Mouse (Mus musculus) heart, postnatal 0 days (tissue): ENCODE results near the gene Rad9b. TPM values are rescaled to one million over a fixed set of nuclear protein-coding genes. Genes with fewer than 3 reads are reported as not detected.

Experiments used
- ATAC-seq: fragments of 200-750 bp; cut with Nextera tagmentation; 2 replicates; pipeline ENCODE4 v1.8.0; 2017; ENCODE audit warnings: low read depth, moderate number of reproducible peaks, moderate library complexity; ENCODE audit not compliant: insufficient read depth
- DNase-seq: peaks from one replicate; pipeline ENCODE4 v3.0.0-alpha.2; 2016; ENCODE audit warnings: low spot score
- H3K27ac ChIP-seq: fragments of 300-500 bp; sonication (generic); 2 replicates; pipeline ENCODE4 v1.5.1; 2014; ENCODE audit warnings: low read depth, mild to moderate bottlenecking
- H3K27me3 ChIP-seq: fragments of 300-500 bp; sonication (generic); 2 replicates; pipeline ENCODE4 v1.6.1; 2014; ENCODE audit warnings: low read length, mixed read lengths; ENCODE audit not compliant: control insufficient read depth, insufficient read depth
- H3K36me3 ChIP-seq: fragments of 300-500 bp; sonication (generic); replicated peaks from 2 replicates; pipeline ENCODE4 v1.6.1; 2014; ENCODE audit warnings: low read length, mixed read lengths; ENCODE audit not compliant: control insufficient read depth, insufficient read depth
- H3K4me1 ChIP-seq: fragments of 300-500 bp; sonication (generic); 2 replicates; pipeline ENCODE4 v1.6.1; 2014; ENCODE audit warnings: antibody characterized with exemption; ENCODE audit not compliant: control insufficient read depth, insufficient read depth
- H3K4me2 ChIP-seq: fragments of 300-500 bp; sonication (generic); 2 replicates; pipeline ENCODE4 v1.6.1; 2014; ENCODE audit warnings: low read depth, mild to moderate bottlenecking, low read length, moderate library complexity
- H3K4me3 ChIP-seq: fragments of 300-500 bp; sonication (generic); 2 replicates; pipeline ENCODE4 v1.5.1; 2014; ENCODE audit warnings: low read depth, low read length
- H3K9ac ChIP-seq: fragments of 300-500 bp; sonication (generic); replicated peaks from 2 replicates; pipeline ENCODE4 v1.6.1; 2014; ENCODE audit warnings: low read depth, low read length, mixed read lengths
- H3K9me3 ChIP-seq: fragments of 300-500 bp; sonication (generic); replicated peaks from 2 replicates; pipeline ENCODE4 v1.6.1; 2016; ENCODE audit warnings: low read length; ENCODE audit not compliant: control insufficient read depth
- CTCF ChIP-seq: IDR thresholded peaks from 2 replicates; pipeline ENCODE4 v1.5.1; 2016; ENCODE audit warnings: antibody characterized with exemption, control low read depth, low read depth
- EP300 ChIP-seq: IDR thresholded peaks from 2 replicates; pipeline ENCODE4 v1.6.1; 2016; ENCODE audit warnings: antibody characterized with exemption, low read depth
- WGBS: fragments of 180-500 bp; shearing (Covaris S2); extraction: QIAGEN DNeasy Blood & Tissue Kit; methylation state at CpG from one replicate; pipeline ENCODE4 v1.1.7; 2014; 5-methylcytosine and 5-hydroxymethylcytosine counted together
- polyA plus RNA-seq: library from polyadenylated mRNA; unstranded; fragments of >200 nt; fragmentation: Nextera tagmentation; extraction: Ambion mirVana; gene quantifications from 2 replicates; pipeline ENCODE4 v1.2.1, GENCODE M21; 2015
- total RNA-seq: library from RNA; depleted of rRNA; stranded (reverse); fragments of >200 nt; gene quantifications from 2 replicates; pipeline ENCODE4 v1.2.3, GENCODE M21; 2014; ENCODE audit warnings: low replicate concordance

Gene Rad9b
- total and polyA plus RNA-seq, 2 experiments from 2014 or later, result 8.2 to 13.9 TPM

DNA sequence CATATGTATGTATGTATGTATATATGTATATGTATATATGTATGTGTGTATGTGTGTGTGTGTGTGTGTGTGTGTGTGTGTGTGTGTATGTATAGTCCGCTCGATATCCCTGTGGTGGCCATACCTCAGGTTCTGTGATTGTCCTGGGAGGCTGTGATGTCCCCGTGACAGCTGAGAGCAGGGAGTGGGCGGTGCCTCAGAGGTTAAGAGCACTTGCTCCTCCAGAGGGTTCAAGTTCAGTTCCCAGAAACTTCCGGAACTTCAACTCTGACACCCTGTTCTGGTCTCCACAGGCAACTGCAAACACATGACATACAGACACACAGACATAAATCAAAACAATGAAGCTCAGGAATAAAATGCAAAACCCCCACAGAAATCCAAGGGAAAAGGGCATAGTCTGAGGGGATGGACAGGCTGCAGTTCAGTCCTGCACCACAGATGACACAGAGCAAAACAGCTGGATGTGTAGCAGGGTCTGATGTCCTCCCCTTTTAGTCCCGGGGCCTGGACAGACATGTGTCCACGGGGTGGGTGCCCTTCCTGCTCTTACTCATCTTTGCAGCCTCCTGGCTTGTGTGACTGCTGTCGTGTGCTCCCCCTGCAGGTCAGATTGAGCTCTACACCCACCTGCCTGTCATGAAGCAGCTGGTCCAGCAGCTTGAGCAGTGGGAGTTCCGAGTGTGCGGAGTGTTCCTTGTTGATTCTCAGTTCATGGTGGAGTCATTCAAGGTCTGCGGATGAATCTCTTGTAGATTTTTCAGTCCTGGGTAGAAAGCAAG is 25.5 kb upstream of the Rad9b start:
- ATAC-seq (peak; percentile 86), DNase-seq (peak; percentile 70)
- H3K27ac ChIP-seq, result no peak overlapping the region
- no peak overlapping the region for H3K4me3 ChIP-seq
- peaks cover 45% of the 10 kb centered on the region for H3K36me3 ChIP-seq
- H3K4me1 ChIP-seq, result no peaks in the 10 kb centered on the region
- no peak overlapping the region for H3K4me2 ChIP-seq
- WGBS, result 56% methylated on average over 11 of the region's 11 CpGs
- no peaks in the 10 kb centered on the region for H3K9me3 ChIP-seq
- TF ChIP-seq CTCF (peak; percentile 86), EP300 (no peak)
- no peak overlapping the region for H3K9ac ChIP-seq
- H3K27me3 ChIP-seq, result no peaks in the 10 kb centered on the region

DNA sequence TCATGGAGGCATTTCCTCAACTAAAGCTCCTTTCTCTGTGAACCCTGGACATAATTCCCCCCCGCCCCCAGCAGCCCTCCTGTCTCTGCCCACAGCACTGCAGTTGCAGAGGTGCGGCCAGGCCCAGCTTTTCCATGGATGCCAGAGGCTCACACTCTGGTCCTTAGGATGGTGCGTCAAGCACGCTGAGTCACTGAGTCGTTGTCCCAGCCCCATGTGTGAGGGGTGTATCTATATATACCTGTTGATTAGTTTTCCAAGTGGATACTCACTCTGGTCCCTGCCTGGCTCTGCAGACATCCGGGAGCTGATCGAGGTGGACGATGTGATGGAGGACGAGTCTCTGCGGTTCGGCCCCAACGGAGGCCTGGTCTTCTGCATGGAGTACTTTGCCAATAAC is 24.1 kb upstream of the Rad9b start:
- TF ChIP-seq CTCF (no peak), EP300 (no peak)
- H3K9me3 ChIP-seq, result no peaks in the 10 kb centered on the region
- H3K36me3 ChIP-seq, result peaks cover 53% of the 10 kb centered on the region
- H3K27me3 ChIP-seq, result no peaks in the 10 kb centered on the region
- ATAC-seq, result no peak
- H3K27ac ChIP-seq, result no peak overlapping the region
- WGBS, result 90% methylated on average over 12 of the region's 12 CpGs
- H3K4me3 ChIP-seq, result no peak overlapping the region
- no peak for DNase-seq
- no peak overlapping the region for H3K4me2 ChIP-seq
- no peak overlapping the region for H3K9ac ChIP-seq
- H3K4me1 ChIP-seq, result no peaks in the 10 kb centered on the region

DNA sequence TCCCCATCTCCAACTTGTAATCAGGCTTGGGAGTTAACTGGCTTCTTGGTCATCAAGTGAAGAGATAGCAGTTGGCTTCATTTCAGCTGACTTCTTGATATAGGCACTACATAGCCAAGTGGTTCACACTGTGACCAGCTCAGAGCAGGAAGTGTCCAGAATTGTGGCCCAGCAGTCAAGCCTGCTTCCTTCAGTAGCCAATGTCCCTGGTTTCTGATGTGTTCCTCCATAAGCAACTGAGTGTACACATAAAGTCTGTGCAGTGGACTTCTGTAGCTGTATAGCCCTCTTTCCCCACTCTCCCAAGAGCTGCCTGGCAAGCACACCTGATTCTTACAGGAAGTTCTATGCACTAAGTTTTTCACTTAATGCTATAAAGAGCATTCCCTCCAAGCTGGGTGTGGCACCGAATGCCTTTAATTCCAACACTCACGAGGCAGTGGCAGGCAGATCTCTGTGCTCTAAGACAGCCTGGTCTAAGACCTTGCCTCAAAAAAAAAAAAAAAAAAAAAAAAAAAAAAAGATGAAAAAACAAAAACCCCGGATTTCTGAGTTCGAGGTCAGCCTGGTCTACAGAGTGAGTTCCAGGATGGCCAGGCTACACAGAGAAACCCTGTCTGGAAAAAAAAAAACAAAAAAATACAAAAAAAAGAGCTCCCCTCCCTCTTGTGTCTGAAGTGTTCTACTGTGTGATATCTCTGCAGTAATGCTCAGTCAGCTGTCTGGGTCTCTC is 23.2 kb upstream of the Rad9b start:
- DNase-seq (no peak), ATAC-seq (no peak)
- Histone ChIP-seq H3K36me3 (peaks cover 47% of the 10 kb centered on the region), H3K4me2 (no peak overlapping the region), H3K27ac (no peak overlapping the region), H3K4me3 (no peak overlapping the region), H3K9ac (no peak overlapping the region), H3K4me1 (no peaks in the 10 kb centered on the region), H3K9me3 (no peaks in the 10 kb centered on the region), H3K27me3 (no peaks in the 10 kb centered on the region)
- TF ChIP-seq EP300, result no peak
- TF ChIP-seq CTCF, result no peak
- WGBS, result 81% methylated on average over 4 of the region's 4 CpGs

DNA sequence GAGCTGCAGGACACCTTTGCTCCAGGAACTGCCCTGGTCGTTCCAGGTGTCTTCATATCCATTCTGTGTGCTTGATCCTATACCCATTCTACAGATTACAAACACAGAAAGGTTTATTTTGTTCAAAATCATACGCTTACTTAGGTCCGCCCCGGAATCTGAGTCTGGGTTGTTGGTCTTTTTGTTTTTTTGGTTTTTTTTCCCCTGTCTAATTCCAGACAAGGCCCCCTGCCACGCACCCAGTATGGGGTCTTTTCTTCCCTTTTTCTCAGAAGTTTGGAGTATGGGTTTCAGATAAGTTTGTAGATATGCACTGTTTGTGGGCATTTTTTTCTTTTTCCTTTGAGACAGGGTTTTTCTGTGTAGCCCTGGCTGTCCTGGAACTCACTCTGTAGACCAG is 18.8 kb upstream of the Rad9b start:
- H3K27ac ChIP-seq, result peak overlapping the region; percentile 91
- 4% methylated on average over 5 of the region's 5 CpGs for WGBS
- no peaks in the 10 kb centered on the region for H3K9me3 ChIP-seq
- DNase-seq (no peak), ATAC-seq (no peak)
- TF ChIP-seq EP300, result no peak
- no peak for TF ChIP-seq CTCF
- H3K4me3 ChIP-seq, result peak overlapping the region; percentile 83
- H3K4me2 ChIP-seq, result peak overlapping the region; percentile 68
- no peaks in the 10 kb centered on the region for H3K27me3 ChIP-seq
- H3K9ac ChIP-seq, result peak overlapping the region; percentile 64
- H3K36me3 ChIP-seq, result peaks cover 41% of the 10 kb centered on the region
- no peaks in the 10 kb centered on the region for H3K4me1 ChIP-seq

DNA sequence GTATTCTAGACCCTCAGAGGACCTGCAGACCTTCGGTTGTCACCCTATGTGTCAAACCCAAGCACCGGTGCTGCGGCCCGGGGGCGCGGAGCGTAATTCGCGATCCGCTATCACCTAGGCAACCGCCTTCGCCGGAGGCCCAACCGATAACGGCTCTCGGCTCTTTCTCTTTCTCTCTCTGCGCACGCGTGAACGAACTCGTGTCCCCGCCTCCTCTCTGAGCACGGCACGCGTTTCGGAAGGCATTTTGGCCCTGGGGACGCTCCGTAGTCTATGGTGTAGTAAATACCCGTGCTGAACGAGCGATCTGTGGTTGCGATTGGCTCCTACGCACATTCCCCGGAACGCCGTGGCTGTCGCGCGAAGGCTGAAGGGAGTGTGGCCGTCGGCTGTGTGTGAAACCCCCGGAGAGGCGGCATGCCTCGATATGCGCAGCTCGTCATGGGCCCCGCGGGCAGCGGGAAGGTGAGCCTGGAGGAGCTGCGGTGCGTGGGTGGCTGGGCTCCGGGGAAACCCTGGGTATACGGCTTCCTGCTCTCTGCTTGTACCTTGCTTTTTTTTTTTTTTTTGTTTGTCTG is 18.2 kb upstream of the Rad9b start, which contains the start of gene Fam216a:
Gene Fam216a (minus strand): TSS at position 173 of the 578 bp plus-strand sequence.
- DNase-seq (peak; percentile 96), ATAC-seq (peak; percentile 95)
- Histone ChIP-seq H3K27me3 (no peaks in the 10 kb centered on the region), H3K9me3 (no peaks in the 10 kb centered on the region), H3K4me1 (no peaks in the 10 kb centered on the region), H3K4me2 (peak within 1 kb of the TSS; percentile 68), H3K4me3 (peak within 1 kb of the TSS; percentile 83), H3K36me3 (peaks cover 45% of the 10 kb centered on the region), H3K27ac (peak within 1 kb of the TSS; percentile 91), H3K9ac (peak within 1 kb of the TSS; percentile 64)
- under 1% methylated on average over 52 of the region's 53 CpGs for WGBS
- TF ChIP-seq CTCF (no peak), EP300 (0 out of 2 replicates have a peak, but pooled peaks have one; percentile 57)
